Mouse (Mus musculus) stomach, postnatal 0 days (tissue): Measurements from ENCODE around the gene Parn.

Experiments used
- CTCF ChIP-seq: IDR thresholded peaks from 2 replicates; pipeline ENCODE4 v1.5.1; 2016; ENCODE audit warnings: antibody characterized with exemption, low read depth, mild to moderate bottlenecking, moderate library complexity
- EP300 ChIP-seq: optimal IDR thresholded peaks from 2 replicates; pipeline ENCODE3; 2016; ENCODE audit warnings: antibody characterized with exemption

- no peak for TF ChIP-seq CTCF
- TF ChIP-seq EP300, result no peak
Measured at GRCm38 (mm10) chr16:13566351-13566750, 101.6 kb downstream of the Parn start.
